Mouse (Mus musculus): ENCODE measurements around the gene Gapdh. TPM values are rescaled to one million over a fixed set of nuclear protein-coding genes. Genes with fewer than 3 reads are reported as not detected.
A peak's percentile ranks its signal among the peaks of the same experiment; 100 is the strongest.
"Not testable (repeated sequence)": the region's sequence is repeated elsewhere in the genome, so short reads cannot be mapped to it uniquely, and the experiment has no call there.

Gene Gapdh
- polyA plus RNA-seq, 1 experiment from 2014 or later = 2,124 TPM

- peak overlapping the region; percentile 94 for H3K9ac ChIP-seq
- H3K9me3 ChIP-seq (replicated peaks) = no peaks in the 10 kb centered on the region
- H3K4me3 ChIP-seq (replicated peaks) = peak overlapping the region; percentile 95
- WGBS = under 1% methylated on average over 36 of the region's 36 CpGs
- peak overlapping the region; percentile 89 for H3K4me2 ChIP-seq
- H3K27ac ChIP-seq = peak overlapping the region; percentile 96
- H3K36me3 ChIP-seq = peaks cover 74% of the 10 kb centered on the region
- peak; percentile 92 for ATAC-seq (replicated peaks; ENCODE audit: low FRiP score)
- peaks cover 59% of the 10 kb centered on the region for H3K4me1 ChIP-seq
- H3K27me3 ChIP-seq = no peaks in the 10 kb centered on the region
These were observed 857 bp downstream of the Gapdh start for GRCm38 (mm10) chr6:125165328-125165891.

GRCm38 (mm10) chr6:125164672-125165327 lies 1.5 kb downstream of the Gapdh start:
- Histone ChIP-seq H3K4me1 (peaks cover 60% of the 10 kb centered on the region), H3K4me2 (peak overlapping the region; percentile 89), H3K9me3 (replicated peaks) (no peaks in the 10 kb centered on the region), H3K4me3 (replicated peaks) (peak overlapping the region; percentile 95), H3K9ac (peak overlapping the region; percentile 94), H3K27ac (peak overlapping the region; percentile 96), H3K27me3 (no peaks in the 10 kb centered on the region), H3K36me3 (peaks cover 74% of the 10 kb centered on the region)
- WGBS = 0% methylated on average over 39 of the region's 39 CpGs
- ATAC-seq (replicated peaks; ENCODE audit: low FRiP score) = peak; percentile 24

GRCm38 (mm10) chr6:125163801-125164657 lies 2.2 kb downstream of the Gapdh start:
- no peak for ATAC-seq (replicated peaks; ENCODE audit: low FRiP score)
- Histone ChIP-seq H3K27ac (peak overlapping the region; percentile 96), H3K27me3 (no peaks in the 10 kb centered on the region), H3K9me3 (replicated peaks) (no peaks in the 10 kb centered on the region), H3K4me1 (peaks cover 60% of the 10 kb centered on the region), H3K9ac (peak overlapping the region; percentile 94), H3K4me3 (replicated peaks) (peak overlapping the region; percentile 95), H3K36me3 (peaks cover 74% of the 10 kb centered on the region), H3K4me2 (peak overlapping the region; percentile 89)
- 2% methylated on average over 20 of the region's 20 CpGs for WGBS

- H3K36me3 ChIP-seq = peaks cover 70% of the 10 kb centered on the region
These were observed 3.5 kb downstream of the Gapdh start for GRCm38 (mm10) chr6:125162615-125163305.

GRCm38 (mm10) chr6:125161971-125162370 lies 4.3 kb downstream of the Gapdh start:
- H3K27me3 ChIP-seq; H3K9me3 ChIP-seq (replicated peaks); H3K27ac ChIP-seq; ATAC-seq (replicated peaks; ENCODE audit: low FRiP score); H3K4me3 ChIP-seq (replicated peaks); H3K9ac ChIP-seq; H3K4me2 ChIP-seq: not testable (repeated sequence)
- 10% methylated on average over 4 of the region's 5 CpGs for WGBS
- Histone ChIP-seq H3K36me3 (peaks cover 67% of the 10 kb centered on the region), H3K4me1 (peaks cover 58% of the 10 kb centered on the region)

More at GRCm38 (mm10) chr6:125162615-125163305, 3.5 kb downstream of the Gapdh start:
- Histone ChIP-seq H3K4me3 (replicated peaks) (0 out of 2 replicates have a peak overlapping the region, but pooled peaks have one; percentile 4), H3K4me1 (peaks cover 58% of the 10 kb centered on the region), H3K4me2 (peak overlapping the region; percentile 21; the same call in 1 of the 2 replicates)
- H3K9me3 ChIP-seq (replicated peaks); H3K9ac ChIP-seq; ATAC-seq (replicated peaks; ENCODE audit: low FRiP score); H3K27me3 ChIP-seq; H3K27ac ChIP-seq: not testable (repeated sequence)
- WGBS = 70% methylated on average over 13 of the region's 16 CpGs

- WGBS = 26% methylated on average over 22 of the region's 22 CpGs
- no peak for ATAC-seq (replicated peaks; ENCODE audit: low FRiP score)
- peak overlapping the region; percentile 64 for H3K27ac ChIP-seq
These were observed 5.2 kb downstream of the Gapdh start for GRCm38 (mm10) chr6:125160854-125161760.

GRCm38 (mm10) chr6:125160558-125160853 lies 5.8 kb downstream of the Gapdh start:
- WGBS = 56% methylated on average over 10 of the region's 10 CpGs
- peak overlapping the region; percentile 64; the same call in 1 of the 2 replicates for H3K27ac ChIP-seq
- H3K36me3 ChIP-seq = peaks cover 70% of the 10 kb centered on the region

More at GRCm38 (mm10) chr6:125160854-125161760, 5.2 kb downstream of the Gapdh start:
- no peaks in the 10 kb centered on the region for H3K9me3 ChIP-seq (replicated peaks)
- no peak overlapping the region for H3K4me3 ChIP-seq (replicated peaks)
- H3K9ac ChIP-seq = no peak overlapping the region
- H3K4me1 ChIP-seq = peaks cover 53% of the 10 kb centered on the region
- H3K27me3 ChIP-seq = no peaks in the 10 kb centered on the region
- H3K4me2 ChIP-seq = no peak overlapping the region
- H3K36me3 ChIP-seq = peaks cover 67% of the 10 kb centered on the region

GRCm38 (mm10) chr6:125159773-125160557 lies 6.3 kb downstream of the Gapdh start:
- 86% methylated on average over 7 of the region's 7 CpGs for WGBS
- H3K36me3 ChIP-seq = peaks cover 72% of the 10 kb centered on the region
- H3K27ac ChIP-seq = 0 out of 2 replicates have a peak overlapping the region, but pooled peaks have one; percentile 64
- no peak overlapping the region for H3K9ac ChIP-seq
- no peak overlapping the region for H3K4me2 ChIP-seq
- no peaks in the 10 kb centered on the region for H3K27me3 ChIP-seq
- H3K4me3 ChIP-seq (replicated peaks) = no peak overlapping the region
- H3K4me1 ChIP-seq = peaks cover 55% of the 10 kb centered on the region
- no peak for ATAC-seq (replicated peaks; ENCODE audit: low FRiP score)
- no peaks in the 10 kb centered on the region for H3K9me3 ChIP-seq (replicated peaks)

More at GRCm38 (mm10) chr6:125160558-125160853, 5.8 kb downstream of the Gapdh start:
- ATAC-seq (replicated peaks; ENCODE audit: low FRiP score) = no peak
- H3K9ac ChIP-seq = no peak overlapping the region
- H3K27me3 ChIP-seq = no peaks in the 10 kb centered on the region
- H3K4me2 ChIP-seq = no peak overlapping the region
- no peaks in the 10 kb centered on the region for H3K9me3 ChIP-seq (replicated peaks)
- H3K4me3 ChIP-seq (replicated peaks) = no peak overlapping the region
- H3K4me1 ChIP-seq = peaks cover 50% of the 10 kb centered on the region

GRCm38 (mm10) chr6:125158944-125159492 lies 7.2 kb downstream of the Gapdh start:
- Histone ChIP-seq H3K4me1 (peaks cover 51% of the 10 kb centered on the region), H3K9ac (no peak overlapping the region), H3K4me2 (no peak overlapping the region), H3K27me3 (no peaks in the 10 kb centered on the region), H3K4me3 (replicated peaks) (no peak overlapping the region), H3K36me3 (peaks cover 66% of the 10 kb centered on the region), H3K9me3 (replicated peaks) (no peaks in the 10 kb centered on the region), H3K27ac (no peak overlapping the region)
- WGBS = 73% methylated on average over 15 of the region's 15 CpGs
- ATAC-seq (replicated peaks; ENCODE audit: low FRiP score) = no peak
